Mouse (Mus musculus): ENCODE data around the gene 4933406M09Rik.
A peak's percentile ranks its signal among the peaks of the same experiment; 100 is the strongest.

4933406M09Rik gene

GRCm38 (mm10) chr1:134385666-134386065 lies at the start of gene 4933406M09Rik:
Gene 4933406M09Rik (plus strand): TSS chr1:134385940.
- DNase-seq (ENCODE audit: low read depth), result no peak

GRCm38 (mm10) chr1:134336958-134337710 lies 48.6 kb upstream of the 4933406M09Rik start:
- DNase-seq (ENCODE audit: low read depth), result no peak

GRCm38 (mm10) chr1:134339162-134339561 lies 46.6 kb upstream of the 4933406M09Rik start:
- DNase-seq (ENCODE audit: low read depth), result no peak

GRCm38 (mm10) chr1:134339757-134340619 lies 45.8 kb upstream of the 4933406M09Rik start:
- DNase-seq (ENCODE audit: low read depth), result no peak

GRCm38 (mm10) chr1:134341641-134342277 lies 44.0 kb upstream of the 4933406M09Rik start:
- DNase-seq (ENCODE audit: low read depth), result no peak

GRCm38 (mm10) chr1:134342278-134342664 lies 43.5 kb upstream of the 4933406M09Rik start:
- DNase-seq (ENCODE audit: low read depth), result no peak

GRCm38 (mm10) chr1:134342781-134343310 lies 42.9 kb upstream of the 4933406M09Rik start:
- no peak for DNase-seq (ENCODE audit: low read depth)

- no peak for DNase-seq (ENCODE audit: low read depth)
Measured at GRCm38 (mm10) chr1:134343567-134343966, 42.2 kb upstream of the 4933406M09Rik start.

- no peak for DNase-seq (ENCODE audit: low read depth)
Measured at GRCm38 (mm10) chr1:134344005-134344950, 41.5 kb upstream of the 4933406M09Rik start.

GRCm38 (mm10) chr1:134345075-134345474 lies 40.7 kb upstream of the 4933406M09Rik start:
- DNase-seq (ENCODE audit: low read depth), result no peak

- DNase-seq (ENCODE audit: low read depth), result no peak
Measured at GRCm38 (mm10) chr1:134347791-134348190, 37.9 kb upstream of the 4933406M09Rik start.

- DNase-seq (ENCODE audit: low read depth), result no peak
Measured at GRCm38 (mm10) chr1:134353326-134353725, 32.4 kb upstream of the 4933406M09Rik start.

GRCm38 (mm10) chr1:134357461-134357860 lies 28.3 kb upstream of the 4933406M09Rik start:
- no peak for DNase-seq (ENCODE audit: low read depth)

- no peak for DNase-seq (ENCODE audit: low read depth)
Measured at GRCm38 (mm10) chr1:134360656-134361055, 25.1 kb upstream of the 4933406M09Rik start.

- no peak for DNase-seq (ENCODE audit: low read depth)
Measured at GRCm38 (mm10) chr1:134361195-134361856, 24.4 kb upstream of the 4933406M09Rik start.

- peak; percentile 81 for DNase-seq (ENCODE audit: low read depth)
Measured at GRCm38 (mm10) chr1:134361857-134362212, 23.9 kb upstream of the 4933406M09Rik start, which contains the start of gene Tmem183a. Gene Tmem183a (minus strand): TSS chr1:134361979.

GRCm38 (mm10) chr1:134363194-134363593 lies 22.5 kb upstream of the 4933406M09Rik start:
- DNase-seq (ENCODE audit: low read depth), result no peak

- DNase-seq (ENCODE audit: low read depth), result no peak
Measured at GRCm38 (mm10) chr1:134365491-134365890, 20.2 kb upstream of the 4933406M09Rik start.

GRCm38 (mm10) chr1:134368777-134369337 lies 16.9 kb upstream of the 4933406M09Rik start:
- DNase-seq (ENCODE audit: low read depth), result peak; percentile 36

GRCm38 (mm10) chr1:134374124-134374523 lies 11.6 kb upstream of the 4933406M09Rik start:
- no peak for DNase-seq (ENCODE audit: low read depth)

Measured in fibroblast of lung, adult 2 months (primary cell).